Mouse (Mus musculus) forebrain, postnatal 0 days (tissue): Measurements from ENCODE around the gene Chd1l. TPM values are rescaled to one million over a fixed set of nuclear protein-coding genes. Genes with fewer than 3 reads are reported as not detected.

Experiments
- ATAC-seq: fragments of 200-750 bp; cut with Nextera tagmentation; 2 replicates; pipeline ENCODE4 v1.8.0; 2017; ENCODE audit warnings: mild to moderate bottlenecking, moderate library complexity
- DNase-seq: peaks from one replicate; pipeline ENCODE4 v3.0.0-alpha.2; 2015
- H3K27ac ChIP-seq: fragments of 300-500 bp; sonication (generic); 2 replicates; pipeline ENCODE4 v1.5.1; 2014; ENCODE audit warnings: low read depth, mild to moderate bottlenecking, antibody characterized with exemption, low read length, moderate library complexity, mixed read lengths
- H3K27me3 ChIP-seq: fragments of 300-500 bp; sonication (generic); 2 replicates; pipeline ENCODE4 v1.6.1; 2014; ENCODE audit warnings: mild to moderate bottlenecking, low read length, mixed read lengths; ENCODE audit not compliant: insufficient read depth
- H3K36me3 ChIP-seq: fragments of 300-500 bp; sonication (generic); 2 replicates; pipeline ENCODE4 v1.6.1; 2014; ENCODE audit warnings: mild to moderate bottlenecking, moderate library complexity; ENCODE audit not compliant: insufficient read depth
- H3K4me1 ChIP-seq: fragments of 300-500 bp; sonication (generic); 2 replicates; pipeline ENCODE4 v1.6.1; 2014; ENCODE audit warnings: antibody characterized with exemption; ENCODE audit not compliant: insufficient read depth
- H3K4me2 ChIP-seq: fragments of 300-500 bp; sonication (generic); 2 replicates; pipeline ENCODE4 v1.6.1; 2014; ENCODE audit warnings: low read depth, mild to moderate bottlenecking, moderate library complexity
- H3K4me3 ChIP-seq: fragments of 300-500 bp; sonication (generic); 2 replicates; pipeline ENCODE4 v1.5.1; 2014; ENCODE audit warnings: low read depth, low read length, mixed read lengths
- H3K9ac ChIP-seq: fragments of 300-500 bp; sonication (generic); 2 replicates; pipeline ENCODE4 v1.6.1; 2014; ENCODE audit warnings: mild to moderate bottlenecking
- H3K9me3 ChIP-seq: fragments of 300-500 bp; sonication (generic); 2 replicates; pipeline ENCODE4 v1.6.1; 2016; ENCODE audit warnings: low read length
- CTCF ChIP-seq: sonication (generic); IDR thresholded peaks from 2 replicates; pipeline ENCODE4 v1.5.1; 2016; ENCODE audit warnings: antibody characterized with exemption, control low read depth, low read depth
- WGBS: fragments of 180-500 bp; shearing (Covaris S2); extraction: QIAGEN DNeasy Blood & Tissue Kit; methylation state at CpG from one replicate; pipeline ENCODE4 v1.1.7; 2014; 5-methylcytosine and 5-hydroxymethylcytosine counted together
- polyA plus RNA-seq: library from polyadenylated mRNA; unstranded; fragments of >200 nt; fragmentation: Nextera tagmentation; extraction: Ambion mirVana; gene quantifications from 2 replicates; pipeline ENCODE4 v1.2.1, GENCODE M21; 2015
- total RNA-seq: library from RNA; depleted of rRNA; stranded (reverse); fragments of >200 nt; gene quantifications from 2 replicates; pipeline ENCODE4 v1.2.3, GENCODE M21; 2014

The Chd1l gene
- total and polyA plus RNA-seq, 2 experiments from 2014 or later = 6.9 to 7.6 TPM

DNA sequence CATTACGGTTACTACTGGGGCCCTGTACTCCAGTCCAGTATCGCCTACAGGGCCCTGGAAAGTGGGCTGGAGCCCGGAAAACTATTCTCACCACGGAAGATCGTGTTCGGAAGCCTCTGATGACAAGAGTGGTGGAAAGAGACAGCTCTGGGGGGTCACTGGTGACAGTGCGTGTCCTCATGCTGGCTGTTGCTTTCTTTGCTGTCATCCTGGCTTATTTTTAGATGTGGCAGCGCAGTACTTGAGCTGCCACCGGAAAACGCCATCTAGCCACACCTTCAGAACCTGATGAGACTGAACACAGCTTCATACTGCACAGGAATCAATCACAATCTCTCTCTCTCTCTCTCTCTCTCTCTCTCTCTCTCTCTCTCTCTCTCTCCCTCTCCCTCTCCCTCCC lies 41.6 kb upstream of the Chd1l start:
- Histone ChIP-seq H3K27ac (no peak overlapping the region), H3K9me3 (no peaks in the 10 kb centered on the region), H3K4me2 (no peak overlapping the region), H3K27me3 (no peaks in the 10 kb centered on the region), H3K4me3 (no peak overlapping the region), H3K4me1 (no peaks in the 10 kb centered on the region), H3K36me3 (no peaks in the 10 kb centered on the region), H3K9ac (no peak overlapping the region)
- DNase-seq (no peak), ATAC-seq (no peak)
- no peak for TF ChIP-seq CTCF
- 89% methylated on average over 10 of the region's 10 CpGs for WGBS

DNA sequence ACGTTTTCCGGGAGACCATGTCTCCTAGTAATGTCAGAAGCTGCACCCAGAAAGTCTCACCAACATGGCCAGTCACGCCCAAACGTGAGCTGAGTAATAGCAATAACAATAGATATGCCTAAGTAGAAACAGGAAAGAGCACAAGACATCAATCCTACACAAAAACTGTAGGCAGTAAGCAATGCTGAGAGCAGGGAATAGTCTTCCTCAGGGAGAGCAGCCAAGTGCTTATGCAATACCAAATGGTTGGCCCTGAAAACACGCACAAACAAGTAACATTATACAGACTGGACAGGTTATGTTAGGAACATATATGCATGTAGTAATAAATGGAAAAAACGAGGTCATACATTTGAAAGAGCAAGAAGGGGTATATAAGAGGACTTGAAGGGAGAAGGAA lies 39.5 kb upstream of the Chd1l start:
- 84% methylated on average over 6 of the region's 6 CpGs for WGBS
- no peak for TF ChIP-seq CTCF
- no peak for ATAC-seq

DNA sequence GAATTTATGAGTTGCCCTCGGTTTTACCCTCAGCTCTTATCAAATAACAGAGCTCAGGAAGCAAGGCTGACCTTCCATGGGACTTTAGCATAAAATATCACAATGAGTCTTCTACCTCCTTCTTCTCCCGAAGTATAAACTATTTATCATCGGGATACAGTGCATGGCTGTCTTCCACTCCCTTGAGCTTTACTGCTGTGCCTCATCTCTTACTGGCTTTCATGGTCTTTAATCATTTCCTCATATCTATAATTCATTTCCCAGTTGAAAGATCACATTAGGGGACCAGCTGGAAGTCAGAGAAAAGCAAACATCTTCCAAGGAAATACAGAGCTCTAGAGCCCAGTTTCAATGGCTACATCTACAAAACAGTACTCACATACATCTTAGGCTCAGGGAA lies 39.0 kb upstream of the Chd1l start:
- WGBS = 86% methylated on average over 3 of the region's 3 CpGs
- no peak for TF ChIP-seq CTCF
- H3K9me3 ChIP-seq = no peaks in the 10 kb centered on the region

More for the DNA sequence above, 39.5 kb upstream of the Chd1l start:
- Histone ChIP-seq H3K4me2 (no peak overlapping the region), H3K36me3 (no peaks in the 10 kb centered on the region), H3K27ac (no peak overlapping the region), H3K27me3 (no peaks in the 10 kb centered on the region), H3K9me3 (no peaks in the 10 kb centered on the region), H3K9ac (no peak overlapping the region), H3K4me1 (no peaks in the 10 kb centered on the region), H3K4me3 (no peak overlapping the region)
- no peak for DNase-seq

DNA sequence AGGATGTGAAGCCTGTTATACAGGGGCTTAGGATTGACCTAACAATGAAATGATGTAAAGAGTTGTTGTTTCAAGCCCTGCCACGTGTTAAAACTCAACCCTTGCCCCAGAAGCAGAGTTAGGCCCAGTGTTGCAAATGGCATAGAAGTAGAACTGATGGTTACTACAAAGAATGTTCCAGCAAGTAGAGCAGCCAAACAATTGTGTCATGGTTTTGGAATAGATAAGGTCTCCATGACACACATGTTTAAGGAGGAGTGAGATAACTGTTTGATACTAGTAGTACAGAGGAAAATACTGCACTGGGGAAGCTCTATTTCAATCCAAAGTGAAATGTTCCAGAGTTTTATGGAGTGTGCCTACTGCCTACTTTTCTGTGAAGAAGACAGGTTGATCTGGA lies 38.5 kb upstream of the Chd1l start:
- ATAC-seq (no peak), DNase-seq (no peak)
- Histone ChIP-seq H3K27ac (no peak overlapping the region), H3K4me3 (no peak overlapping the region), H3K9me3 (no peaks in the 10 kb centered on the region), H3K4me2 (no peak overlapping the region), H3K27me3 (no peaks in the 10 kb centered on the region), H3K9ac (no peak overlapping the region), H3K4me1 (no peaks in the 10 kb centered on the region), H3K36me3 (no peaks in the 10 kb centered on the region)
- WGBS = 42% methylated on average over 1 of the region's 1 CpGs
- no peak for TF ChIP-seq CTCF

More for the DNA sequence above, 39.0 kb upstream of the Chd1l start:
- Histone ChIP-seq H3K4me2 (no peak overlapping the region), H3K36me3 (no peaks in the 10 kb centered on the region), H3K27ac (no peak overlapping the region), H3K9ac (no peak overlapping the region), H3K4me1 (no peaks in the 10 kb centered on the region), H3K27me3 (no peaks in the 10 kb centered on the region), H3K4me3 (no peak overlapping the region)
- DNase-seq (no peak), ATAC-seq (no peak)

DNA sequence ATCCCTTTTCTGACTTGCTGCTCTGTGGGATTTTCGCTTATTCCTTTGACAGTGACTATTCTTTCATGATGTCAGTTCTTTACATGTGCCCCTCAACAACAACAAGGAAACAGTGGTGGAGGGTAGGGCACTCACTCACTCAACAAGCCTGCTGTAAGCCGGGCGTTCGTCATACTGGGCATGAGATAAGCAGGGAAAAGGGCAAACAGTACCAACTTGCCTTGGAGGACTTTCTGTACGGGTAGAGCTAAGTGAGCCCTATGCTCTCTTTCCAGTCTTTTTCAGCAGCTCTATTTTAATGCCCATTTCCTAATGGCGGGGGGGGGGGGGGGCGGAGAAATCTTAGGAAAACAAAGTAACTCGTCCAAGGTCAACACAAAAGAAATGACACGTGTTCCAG lies 32.0 kb upstream of the Chd1l start:
- H3K4me2 ChIP-seq = no peak overlapping the region
- no peak for DNase-seq
- no peaks in the 10 kb centered on the region for H3K4me1 ChIP-seq
- no peaks in the 10 kb centered on the region for H3K27me3 ChIP-seq
- no peak overlapping the region for H3K4me3 ChIP-seq
- 89% methylated on average over 9 of the region's 9 CpGs for WGBS
- no peak overlapping the region for H3K9ac ChIP-seq
- H3K9me3 ChIP-seq = no peaks in the 10 kb centered on the region
- H3K27ac ChIP-seq = no peak overlapping the region
- TF ChIP-seq CTCF = no peak
- no peak for ATAC-seq
- no peaks in the 10 kb centered on the region for H3K36me3 ChIP-seq

DNA sequence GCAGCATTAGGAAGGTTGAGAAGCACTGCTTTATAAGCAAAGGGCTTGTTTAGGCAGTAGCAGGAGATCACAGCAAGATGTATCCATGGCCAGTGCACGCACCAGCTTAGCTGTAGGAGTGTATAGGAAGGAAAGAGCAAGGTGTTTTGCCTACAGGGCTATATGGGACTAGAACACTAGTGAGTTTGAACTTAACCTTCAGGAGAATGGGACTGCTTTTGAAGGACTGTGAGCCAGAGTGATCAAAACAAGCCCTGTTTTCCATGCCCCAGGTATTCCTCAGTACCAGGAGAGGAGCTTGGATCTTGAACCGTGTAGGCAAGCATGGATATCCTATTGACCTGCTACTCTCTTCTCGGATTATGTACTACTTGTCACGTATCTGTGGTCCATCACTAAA lies 31.4 kb upstream of the Chd1l start:
- Histone ChIP-seq H3K36me3 (no peaks in the 10 kb centered on the region), H3K4me2 (no peak overlapping the region), H3K9me3 (no peaks in the 10 kb centered on the region), H3K27me3 (no peaks in the 10 kb centered on the region), H3K9ac (no peak overlapping the region), H3K4me1 (no peaks in the 10 kb centered on the region), H3K27ac (no peak overlapping the region), H3K4me3 (no peak overlapping the region)
- WGBS = 88% methylated on average over 4 of the region's 4 CpGs
- DNase-seq = no peak
- ATAC-seq = no peak
- no peak for TF ChIP-seq CTCF

DNA sequence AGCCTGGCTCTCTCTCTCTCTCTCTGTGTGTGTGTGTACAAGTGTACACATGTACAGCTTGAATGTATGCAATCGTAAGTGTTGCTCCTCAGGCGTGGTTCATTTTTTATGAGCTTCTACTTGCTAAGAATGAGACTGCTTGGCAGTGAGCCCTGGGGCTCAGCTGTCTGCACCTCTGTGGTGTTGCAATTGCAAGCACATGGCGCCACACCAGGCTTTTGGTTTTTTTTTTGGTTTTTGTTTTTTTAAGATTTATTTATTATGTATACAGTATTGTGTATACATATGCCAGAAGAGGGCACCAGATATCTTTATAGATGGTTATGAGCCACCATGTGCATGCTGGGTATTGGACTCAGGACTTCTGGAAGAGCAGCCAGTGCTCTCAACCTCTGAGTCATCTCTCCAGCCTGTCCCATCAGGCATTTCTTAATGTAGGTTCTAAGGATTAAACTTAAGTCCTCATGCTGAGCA lies 24.3 kb upstream of the Chd1l start:
- Histone ChIP-seq H3K27ac (no peak overlapping the region), H3K4me2 (no peak overlapping the region), H3K4me3 (no peak overlapping the region), H3K9ac (no peak overlapping the region), H3K9me3 (no peaks in the 10 kb centered on the region), H3K27me3 (no peaks in the 10 kb centered on the region), H3K4me1 (no peaks in the 10 kb centered on the region), H3K36me3 (no peaks in the 10 kb centered on the region)
- DNase-seq (no peak), ATAC-seq (no peak)
- TF ChIP-seq CTCF = no peak
- WGBS = 76% methylated on average over 3 of the region's 3 CpGs

DNA sequence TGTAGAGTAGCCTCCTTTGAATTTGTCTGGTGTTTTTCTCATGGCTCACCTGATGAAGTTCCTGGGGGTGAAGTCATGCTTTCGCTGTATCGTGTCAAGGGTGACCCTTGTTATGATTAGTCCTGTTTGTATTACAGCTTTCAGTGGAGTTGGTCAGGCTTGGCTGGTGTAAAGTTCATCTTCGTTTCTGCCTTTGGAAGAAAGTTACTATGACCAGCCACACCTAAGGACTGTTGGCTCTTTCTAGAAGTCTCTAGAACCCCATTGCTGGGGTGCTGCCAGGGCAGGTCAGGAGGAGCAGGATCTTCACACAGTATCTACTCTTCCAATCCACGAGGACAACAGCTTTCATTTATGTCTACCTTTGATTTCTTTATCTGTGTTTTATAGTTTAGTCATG lies 23.5 kb upstream of the Chd1l start:
- ATAC-seq = no peak
- Histone ChIP-seq H3K36me3 (no peaks in the 10 kb centered on the region), H3K27ac (no peak overlapping the region), H3K4me3 (no peak overlapping the region), H3K9ac (no peak overlapping the region), H3K4me2 (no peak overlapping the region), H3K27me3 (no peaks in the 10 kb centered on the region), H3K9me3 (no peaks in the 10 kb centered on the region), H3K4me1 (no peaks in the 10 kb centered on the region)
- DNase-seq = no peak
- 83% methylated on average over 4 of the region's 4 CpGs for WGBS
- no peak for TF ChIP-seq CTCF
